Mouse (Mus musculus) liver, adult (tissue): Measurements from ENCODE around the gene Gm49366.
"Not testable (repeated sequence)": the region's sequence is repeated elsewhere in the genome, so short reads cannot be mapped to it uniquely, and the experiment has no call there.

Source experiments
- GATA4 ChIP-seq: IDR thresholded peaks from 2 replicates; pipeline ENCODE4 v1.6.1; 2014; ENCODE audit warnings: mild to moderate bottlenecking, low read length; ENCODE audit not compliant: insufficient replicate concordance

Gene Gm49366

GRCm38 (mm10) chr12:84038691-84039111 lies at the start of gene Gm49366:
Gm49366 (plus strand) TSS chr12:84038935.
- TF ChIP-seq GATA4, result not testable (repeated sequence)

DNA sequence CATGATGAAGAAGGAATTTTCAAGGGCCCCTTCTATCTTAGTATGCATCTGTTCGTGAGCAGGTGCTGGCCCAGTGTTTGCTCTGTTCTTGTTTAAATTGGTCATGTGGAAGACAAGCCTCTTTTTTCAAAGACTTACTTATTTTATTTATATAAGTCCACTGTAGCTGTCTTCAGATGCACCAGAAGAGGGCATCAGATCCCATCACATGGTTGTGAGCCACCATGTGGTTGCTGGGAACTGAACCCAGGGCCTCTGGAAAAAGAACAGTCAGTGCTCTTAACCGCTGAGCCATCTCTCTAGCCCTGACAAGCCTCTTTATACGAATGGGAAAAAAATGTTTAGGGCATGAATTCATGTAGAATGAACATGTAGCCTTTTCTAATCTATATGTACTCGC lies 49.4 kb upstream of the Gm49366 start:
- TF ChIP-seq GATA4, result no peak

DNA sequence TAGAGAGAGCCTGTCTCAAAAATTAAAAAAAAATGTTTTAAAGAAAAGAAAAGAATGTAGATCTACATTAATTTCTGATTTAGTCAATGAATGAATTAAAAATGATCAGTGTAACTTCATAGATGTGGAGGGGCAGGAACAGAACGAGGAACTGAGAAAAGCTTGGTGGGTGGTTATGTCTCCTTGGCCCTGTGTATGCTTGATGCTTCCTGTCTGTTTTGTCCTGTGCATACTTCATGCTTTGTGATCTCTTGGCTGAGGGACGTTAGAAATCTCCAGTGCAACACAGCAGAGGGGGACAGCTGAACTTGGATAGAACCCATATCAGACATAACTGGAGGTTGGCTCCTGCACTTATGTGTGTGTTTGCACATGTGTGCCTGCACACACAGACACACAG lies 41.5 kb upstream of the Gm49366 start:
- TF ChIP-seq GATA4, result no peak

DNA sequence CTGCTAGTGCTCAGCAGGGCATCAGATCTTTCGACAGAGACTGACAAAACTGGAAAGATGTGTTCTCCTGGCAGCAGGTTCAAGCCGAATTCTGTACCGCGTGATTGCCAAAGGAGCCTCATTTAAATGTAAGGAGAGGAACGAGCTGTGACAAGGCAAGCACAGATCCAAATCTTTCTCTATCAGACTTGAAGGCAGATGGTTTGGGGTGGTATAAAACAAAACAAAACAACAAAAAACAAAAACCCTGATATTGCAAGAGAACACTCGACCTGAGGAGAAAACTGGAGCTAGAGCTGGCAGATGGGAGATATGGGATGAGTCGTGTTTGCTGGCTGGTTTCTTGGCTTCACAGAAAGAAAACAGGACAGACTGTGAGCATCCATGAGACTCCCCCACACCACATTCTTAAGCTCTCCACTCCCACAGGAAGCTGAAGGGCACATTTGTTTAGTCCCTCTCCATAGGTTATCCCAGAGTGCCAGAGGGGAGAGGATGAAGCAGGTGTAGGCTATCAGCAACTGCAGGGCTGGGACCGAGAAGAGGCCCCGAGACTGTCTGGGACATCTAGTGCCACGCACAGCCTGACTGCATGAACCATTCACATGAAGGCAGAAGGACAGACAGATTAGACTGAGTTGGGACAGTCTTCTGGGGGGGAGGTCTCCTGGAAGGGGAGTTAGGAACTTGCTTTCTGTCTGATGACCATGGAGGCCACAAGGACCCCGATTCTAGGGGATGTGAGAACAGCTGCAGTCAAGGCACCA lies 40.2 kb upstream of the Gm49366 start:
- no peak for TF ChIP-seq GATA4

DNA sequence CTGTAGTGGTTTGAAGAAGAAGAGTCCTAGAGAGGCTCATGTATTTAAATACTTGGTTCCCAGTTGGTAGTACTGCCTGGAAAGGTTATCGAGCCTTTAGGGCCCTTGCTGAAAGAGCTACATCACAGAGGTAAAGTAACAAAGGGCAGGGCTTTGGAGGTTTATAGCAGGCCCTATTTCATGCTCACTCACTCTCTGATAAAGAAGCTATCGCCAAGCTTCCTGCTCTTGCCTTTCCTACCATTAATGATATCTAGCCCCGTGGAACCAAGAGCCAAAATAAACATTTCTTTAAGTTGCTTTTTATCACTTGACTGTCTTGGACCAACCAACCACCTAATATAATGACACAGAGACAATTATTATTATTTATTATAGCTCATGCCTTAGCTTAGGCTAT lies 38.3 kb upstream of the Gm49366 start:
- TF ChIP-seq GATA4, result no peak

GRCm38 (mm10) chr12:84003866-84004265 lies 34.9 kb upstream of the Gm49366 start:
- TF ChIP-seq GATA4, result no peak

GRCm38 (mm10) chr12:84008251-84008650 lies 30.5 kb upstream of the Gm49366 start:
- TF ChIP-seq GATA4, result no peak

DNA sequence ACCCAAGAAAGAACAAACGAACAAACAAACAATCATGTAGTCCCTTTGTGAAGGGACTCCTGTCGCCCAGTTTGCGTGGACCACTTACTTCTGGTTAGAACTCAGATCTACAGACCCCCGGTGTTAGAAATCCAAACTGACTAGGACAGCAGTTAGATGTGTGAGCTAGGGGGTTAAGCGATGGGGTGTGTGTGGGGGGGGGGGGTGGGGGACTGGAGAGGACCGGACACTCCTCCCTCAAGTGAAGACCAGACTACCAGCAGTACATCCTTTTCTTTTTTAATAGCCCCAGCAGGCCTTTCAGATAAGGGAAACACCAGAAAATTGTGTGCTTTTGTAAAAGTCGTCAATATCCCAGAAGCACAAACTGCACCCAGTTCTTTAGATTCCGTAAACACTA lies 30.0 kb upstream of the Gm49366 start:
- no peak for TF ChIP-seq GATA4

- not testable (repeated sequence) for TF ChIP-seq GATA4
Measured at GRCm38 (mm10) chr12:84009171-84009965, 29.4 kb upstream of the Gm49366 start, which contains the start of gene Acot1. Acot1 (plus strand) TSS chr12:84009490.

DNA sequence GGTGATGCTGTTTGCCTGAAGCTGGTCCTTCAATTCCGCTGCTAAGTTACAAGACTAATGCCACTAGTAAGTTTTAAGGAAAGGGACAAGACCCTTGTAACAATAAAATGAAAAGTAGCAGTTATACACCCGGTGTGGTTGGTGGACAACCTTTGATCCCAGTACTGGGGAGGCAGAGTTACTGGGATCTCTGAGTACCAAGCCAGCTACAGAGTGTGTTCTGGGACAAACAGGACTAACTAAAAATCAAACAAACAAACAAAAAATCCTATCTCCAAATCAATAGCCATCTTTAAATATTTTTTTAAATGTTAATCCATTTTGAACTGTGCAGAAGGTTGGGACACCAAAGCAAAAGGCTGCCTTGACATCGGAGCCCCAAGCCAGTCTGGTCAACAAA lies 28.5 kb upstream of the Gm49366 start:
- no peak for TF ChIP-seq GATA4

GRCm38 (mm10) chr12:84011251-84012040 lies 27.3 kb upstream of the Gm49366 start:
- no peak for TF ChIP-seq GATA4

- no peak for TF ChIP-seq GATA4
Measured at GRCm38 (mm10) chr12:84013130-84013529, 25.6 kb upstream of the Gm49366 start.

DNA sequence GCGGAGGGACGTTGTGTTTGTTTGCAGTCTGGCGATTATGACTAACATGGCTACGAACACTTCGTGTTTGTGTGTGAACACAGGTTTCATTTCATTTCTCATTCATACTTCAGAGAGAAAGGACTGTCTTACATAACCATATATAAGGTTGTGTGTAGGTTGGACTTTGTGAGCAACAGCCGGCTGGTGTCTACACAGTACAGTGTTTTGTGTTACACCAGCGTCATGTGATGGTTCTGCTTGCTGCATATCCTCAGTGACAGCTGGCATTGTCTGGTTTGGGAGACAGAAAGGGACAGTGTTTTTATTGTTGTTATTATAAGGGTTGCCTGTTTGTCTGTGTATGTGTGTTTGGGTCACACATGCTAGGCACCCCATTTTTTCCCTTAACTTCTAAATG lies 25.0 kb upstream of the Gm49366 start:
- no peak for TF ChIP-seq GATA4

DNA sequence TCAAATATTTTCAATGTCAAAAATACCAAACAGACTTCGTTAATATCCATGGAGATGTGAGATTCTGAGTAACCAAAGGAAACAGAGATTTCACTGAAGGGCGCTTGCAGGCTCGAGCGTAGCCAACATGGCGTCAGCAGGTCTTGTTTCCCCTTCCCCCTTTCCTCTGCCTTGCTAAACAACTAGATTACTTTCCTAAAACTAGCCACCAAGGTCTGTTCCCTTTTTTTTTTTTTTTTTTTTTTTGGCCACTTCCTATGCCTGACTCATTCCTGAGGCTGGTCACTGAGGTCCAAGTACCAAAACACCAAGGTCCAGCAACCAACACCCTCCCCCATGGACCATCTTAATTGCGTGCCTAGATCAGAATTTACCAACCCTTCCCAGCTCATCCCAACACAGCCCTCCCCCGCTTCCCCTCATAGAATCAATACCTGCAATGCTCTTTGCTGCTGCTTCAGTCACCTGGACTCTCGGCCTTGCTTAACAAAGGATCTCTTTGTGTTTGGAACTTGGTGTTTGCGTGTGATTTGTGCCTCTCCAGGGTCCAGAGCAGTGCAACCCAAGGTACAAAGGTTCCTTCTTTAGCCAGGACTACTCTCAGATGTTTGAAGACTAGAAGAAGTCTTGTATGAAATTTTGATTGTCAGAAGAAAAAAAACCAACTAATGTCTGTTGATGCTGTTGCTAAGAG lies 15.5 kb upstream of the Gm49366 start:
- TF ChIP-seq GATA4, result no peak

GRCm38 (mm10) chr12:84025888-84026287 lies 12.8 kb upstream of the Gm49366 start:
- no peak for TF ChIP-seq GATA4
